Mouse (Mus musculus) megakaryocyte-erythroid progenitor cell, adult 5-6 weeks (primary cell): ENCODE results near the gene Jmjd6. TPM values are rescaled to one million over a fixed set of nuclear protein-coding genes. Genes with fewer than 3 reads are reported as not detected.
A peak's percentile ranks its signal among the peaks of the same experiment; 100 is the strongest.

Source experiments
- ATAC-seq: replicated peaks from 2 replicates; pipeline ENCODE4 v1.8.0; 2016; ENCODE audit warnings: mild to moderate bottlenecking, inconsistent platforms; ENCODE audit not compliant: severe bottlenecking, poor library complexity, low FRiP score, low TSS enrichment
- total RNA-seq, 2 experiments: library from RNA; stranded (forward) in 1 of 2; stranded (reverse) in 1 of 2; fragments of 200-1000, 215-1000 nt in 1 of 2; fragments of >200 nt in 1 of 2; fragmentation: Nextera tagmentation in 1 of 2; gene quantifications; 2 replicates each; pipeline ENCODE4 v1.2.3; 2014 to 2017

Jmjd6 gene
- total RNA-seq (2014; fragmentation: Nextera tagmentation): 50.7 and 56.7 TPM in 2 replicates
- 43.5 and 49.5 TPM in 2 replicates for total RNA-seq (2017)

DNA sequence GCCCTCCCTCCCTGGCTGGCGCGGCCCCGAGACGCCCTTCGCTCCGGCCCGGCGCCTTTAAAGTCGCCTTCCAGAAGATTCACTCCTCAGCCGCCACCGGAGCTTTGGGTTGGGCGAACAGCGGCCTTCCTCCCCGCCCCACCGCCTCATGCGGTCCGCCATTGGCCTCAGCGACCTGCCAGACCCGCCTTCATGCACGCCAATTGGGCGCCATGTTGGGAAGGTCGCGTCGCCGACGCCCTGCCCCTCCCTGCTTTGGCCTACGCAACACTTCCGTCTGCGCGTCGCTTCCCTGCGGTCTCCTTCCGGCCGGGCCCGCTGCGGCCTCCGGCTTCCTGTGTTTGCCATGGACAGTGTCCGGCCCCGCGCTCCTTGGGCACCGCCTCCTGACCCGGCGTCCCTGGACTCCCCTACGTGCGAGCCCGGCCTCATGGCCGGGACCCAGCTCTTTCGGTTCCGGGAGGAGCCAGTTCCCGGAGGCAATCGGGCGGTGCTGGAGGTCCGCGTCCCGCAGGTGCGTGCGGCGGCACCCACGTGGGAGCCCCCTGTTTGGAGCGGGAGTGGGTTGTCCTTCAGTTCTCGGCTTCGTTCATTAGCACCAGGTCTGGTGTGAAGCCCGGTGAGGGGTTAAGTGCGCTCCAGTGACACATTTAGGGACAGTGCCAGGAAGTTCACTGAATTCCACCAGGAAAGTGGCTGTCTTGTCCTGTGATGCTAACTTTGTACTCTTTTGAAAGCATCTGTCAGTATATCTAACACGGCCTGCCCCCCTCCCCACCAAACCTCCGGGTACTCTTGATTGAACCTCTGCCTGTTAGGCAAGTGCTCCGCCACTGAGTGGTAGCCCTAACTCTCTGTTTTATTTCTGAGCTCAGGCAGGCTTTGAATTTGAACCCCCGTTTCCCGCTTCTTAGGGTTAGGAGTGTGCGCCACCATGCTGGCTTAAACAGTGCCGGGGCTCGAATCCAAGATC, at the start of gene Jmjd6, which contains the start of gene Mettl23:
Jmjd6 (minus strand) TSS at position 189 of the 973 bp plus-strand sequence.
Mettl23 (plus strand) TSS at position 18 of the 973 bp plus-strand sequence.
- peak; percentile 85 for ATAC-seq

DNA sequence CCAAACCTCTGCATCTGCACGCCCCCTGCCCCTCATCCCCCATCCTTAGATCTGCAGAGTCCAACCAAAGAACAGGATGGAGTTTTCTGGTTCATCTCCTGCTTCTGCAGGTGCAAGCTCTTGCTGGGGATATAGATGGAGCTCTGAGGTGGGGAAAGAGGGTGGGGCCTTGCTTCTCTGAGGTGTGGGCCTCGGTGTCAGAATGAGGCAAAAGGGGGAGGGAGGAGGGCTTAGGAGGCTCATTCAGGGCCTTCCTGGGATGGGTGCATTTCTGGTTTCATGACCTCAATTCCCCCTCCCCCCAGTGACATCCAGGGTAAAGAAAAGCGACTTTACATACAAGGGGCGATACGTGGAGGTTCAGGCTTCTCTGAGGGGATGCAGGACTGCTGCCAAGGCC, 43.9 kb upstream of the Jmjd6 start:
- ATAC-seq: no peak

DNA sequence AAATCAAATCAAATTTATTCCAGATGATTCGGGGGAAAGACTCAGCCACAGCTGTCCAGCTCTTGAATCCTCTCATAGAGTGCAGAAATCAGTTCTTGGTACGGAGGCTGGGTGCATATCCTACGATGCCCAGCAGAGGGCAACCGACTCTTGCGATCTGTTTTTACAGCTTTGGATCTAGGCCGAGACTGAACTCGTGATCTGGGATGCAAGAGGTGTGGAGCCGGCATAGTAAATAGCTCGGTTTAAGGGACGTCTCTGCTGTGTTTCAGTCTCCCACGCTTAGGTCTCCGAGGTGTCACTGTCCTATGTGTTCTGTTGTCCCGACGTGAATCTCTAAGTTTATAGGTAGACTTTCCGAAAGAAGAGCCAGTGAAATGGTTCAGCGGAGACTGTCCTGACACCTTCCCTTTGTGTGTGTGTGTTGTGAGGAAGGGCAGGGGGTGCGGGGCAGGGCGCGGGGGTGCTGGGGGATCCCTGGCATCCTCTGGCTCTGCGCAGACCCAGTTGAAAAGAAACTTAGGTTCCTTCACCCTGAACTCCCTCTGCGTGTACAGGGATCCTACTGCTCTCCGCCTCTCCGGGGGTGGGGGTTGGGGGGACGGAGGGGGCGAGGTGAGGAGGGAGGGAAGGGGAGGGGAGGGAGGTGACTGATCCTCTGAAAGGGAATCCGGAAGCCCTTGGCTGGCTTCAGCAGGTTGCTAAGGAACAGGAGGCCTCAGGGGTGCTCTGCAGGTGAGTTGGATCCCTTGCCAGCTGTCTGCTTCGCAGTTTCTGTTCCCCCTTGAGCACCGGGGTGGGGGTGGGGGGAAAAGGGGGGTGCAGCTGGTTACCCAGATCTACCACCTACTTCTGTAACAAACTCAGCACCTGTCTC, 42.3 kb upstream of the Jmjd6 start:
- peak; percentile 87 for ATAC-seq

DNA sequence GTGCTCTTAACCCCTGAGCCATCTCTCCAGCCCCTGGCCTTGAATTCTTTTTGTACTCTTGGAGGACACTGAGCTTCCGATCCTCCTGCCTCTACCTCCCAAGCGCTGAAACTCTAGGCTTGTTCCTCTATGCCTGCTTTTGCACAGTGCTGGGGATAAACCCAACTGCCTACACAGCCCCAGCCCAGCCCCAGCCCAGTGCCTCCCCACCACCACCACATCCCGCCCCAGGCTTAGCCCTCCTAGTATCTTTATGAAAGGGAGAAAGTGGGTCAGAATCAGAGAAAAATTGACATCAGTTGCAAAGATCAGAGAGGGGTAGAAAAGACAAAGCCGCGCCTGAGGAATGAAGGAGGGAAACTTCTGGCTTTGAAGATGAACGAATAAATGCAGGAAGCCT, 40.8 kb upstream of the Jmjd6 start:
- no peak for ATAC-seq

- ATAC-seq: no peak
These were observed 39.2 kb upstream of the Jmjd6 start for GRCm38 (mm10) chr11:116882446-116882845.

GRCm38 (mm10) chr11:116881440-116881839, 38.2 kb upstream of the Jmjd6 start:
- ATAC-seq: no peak

- no peak for ATAC-seq
These were observed 37.6 kb upstream of the Jmjd6 start for GRCm38 (mm10) chr11:116880839-116881238.

GRCm38 (mm10) chr11:116878454-116878853, 35.2 kb upstream of the Jmjd6 start:
- ATAC-seq: no peak

GRCm38 (mm10) chr11:116873987-116874386, 30.7 kb upstream of the Jmjd6 start:
- no peak for ATAC-seq

DNA sequence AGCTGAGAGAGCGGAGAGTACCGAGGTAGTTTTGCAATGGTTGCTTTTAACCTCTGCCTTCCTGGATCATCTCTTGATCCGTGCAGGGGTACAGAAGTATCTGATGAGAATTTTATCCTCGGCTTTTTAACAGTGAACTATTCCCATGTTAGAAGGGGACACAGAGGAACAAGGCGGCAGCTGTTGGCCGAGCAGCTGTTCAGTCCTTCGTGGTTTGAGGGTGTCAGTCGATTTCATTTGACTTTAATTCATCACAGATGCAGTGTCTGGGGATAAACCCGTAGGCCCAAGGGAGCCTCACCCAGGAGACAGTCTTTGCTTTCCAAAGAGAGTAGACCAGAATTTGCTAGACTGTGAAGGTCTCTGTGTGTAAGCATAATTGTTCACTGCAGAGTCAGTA, 28.3 kb upstream of the Jmjd6 start:
- ATAC-seq: no peak

DNA sequence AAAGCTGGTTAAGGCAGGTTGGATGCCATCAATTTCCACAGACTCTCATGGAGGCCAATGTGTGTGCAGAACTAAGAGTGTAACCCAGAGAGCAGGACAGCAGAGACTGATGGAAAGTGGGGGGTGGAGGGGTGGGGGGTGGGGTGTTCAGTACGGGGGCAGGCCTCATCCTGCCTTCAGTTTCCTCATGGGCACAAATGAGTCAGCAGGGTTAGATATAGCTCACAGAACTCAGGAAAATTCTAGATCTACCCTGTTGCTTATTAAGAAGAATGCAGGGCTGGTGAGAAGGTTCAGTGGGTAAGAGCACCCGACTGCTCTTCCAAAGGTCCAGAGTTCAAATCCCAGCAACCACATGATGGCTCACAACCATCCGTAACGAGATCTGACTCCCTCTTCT, 26.4 kb upstream of the Jmjd6 start:
- no peak for ATAC-seq

- ATAC-seq: no peak
These were observed 26.0 kb upstream of the Jmjd6 start for GRCm38 (mm10) chr11:116869223-116869622.

- ATAC-seq: no peak
These were observed 24.9 kb upstream of the Jmjd6 start for GRCm38 (mm10) chr11:116868129-116868528.

DNA sequence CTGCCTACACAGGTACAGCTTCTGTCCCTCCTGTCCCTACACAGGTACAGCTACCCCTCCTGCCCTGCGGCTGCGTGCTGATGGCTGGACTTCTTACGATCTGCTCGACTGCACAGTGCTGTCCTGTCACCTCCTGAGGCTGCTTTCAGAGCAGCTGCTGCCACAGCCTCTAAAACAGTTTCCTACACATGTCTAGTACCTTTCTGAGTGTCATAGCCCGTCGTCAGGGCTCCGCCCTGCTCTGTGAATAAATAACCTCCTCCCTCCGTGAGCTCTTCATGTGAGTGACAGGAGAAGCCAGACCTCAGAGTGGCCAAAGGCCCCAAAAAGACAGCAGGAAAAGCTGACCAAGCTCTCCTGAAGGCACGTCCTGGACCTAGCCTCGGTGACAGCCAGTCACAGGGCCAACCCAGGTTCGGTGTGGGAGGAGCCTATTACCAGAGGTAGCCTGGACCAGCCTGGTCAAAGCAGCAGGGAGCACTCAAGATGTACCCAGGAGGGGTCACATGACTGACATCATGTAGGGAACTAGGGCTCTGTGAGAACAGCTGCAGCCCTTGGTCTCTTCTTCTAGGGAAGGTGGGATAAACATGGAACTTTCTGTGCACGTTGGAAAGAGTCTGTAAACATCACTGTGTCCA, 22.8 kb upstream of the Jmjd6 start:
- ATAC-seq: no peak

GRCm38 (mm10) chr11:116864444-116864843, 21.2 kb upstream of the Jmjd6 start:
- no peak for ATAC-seq

- ATAC-seq: no peak
These were observed 14.1 kb upstream of the Jmjd6 start for GRCm38 (mm10) chr11:116857183-116857850.

GRCm38 (mm10) chr11:116854279-116854678, 11.0 kb upstream of the Jmjd6 start:
- ATAC-seq: no peak

DNA sequence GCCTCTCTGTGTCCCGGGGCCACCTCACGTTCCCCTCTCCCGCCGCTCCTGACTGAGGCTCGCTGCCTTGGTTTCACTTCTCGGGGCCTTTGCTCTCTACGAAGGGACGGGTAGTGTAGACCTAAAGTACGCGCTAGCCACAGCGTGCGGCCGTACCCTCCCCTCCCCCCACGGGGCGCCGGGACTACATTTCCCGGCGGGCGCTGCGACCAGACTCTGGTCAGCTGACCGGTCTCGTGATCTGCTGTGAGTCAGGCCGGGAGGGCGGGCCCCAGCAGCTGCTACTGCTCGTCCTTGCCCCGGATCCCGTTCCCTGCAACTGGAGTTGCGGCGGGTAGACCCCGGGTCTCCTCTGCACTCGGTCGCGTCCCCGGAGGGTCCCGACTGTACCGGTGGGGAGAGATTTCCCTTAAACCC, 10.3 kb upstream of the Jmjd6 start:
- peak; percentile 81 for ATAC-seq

DNA sequence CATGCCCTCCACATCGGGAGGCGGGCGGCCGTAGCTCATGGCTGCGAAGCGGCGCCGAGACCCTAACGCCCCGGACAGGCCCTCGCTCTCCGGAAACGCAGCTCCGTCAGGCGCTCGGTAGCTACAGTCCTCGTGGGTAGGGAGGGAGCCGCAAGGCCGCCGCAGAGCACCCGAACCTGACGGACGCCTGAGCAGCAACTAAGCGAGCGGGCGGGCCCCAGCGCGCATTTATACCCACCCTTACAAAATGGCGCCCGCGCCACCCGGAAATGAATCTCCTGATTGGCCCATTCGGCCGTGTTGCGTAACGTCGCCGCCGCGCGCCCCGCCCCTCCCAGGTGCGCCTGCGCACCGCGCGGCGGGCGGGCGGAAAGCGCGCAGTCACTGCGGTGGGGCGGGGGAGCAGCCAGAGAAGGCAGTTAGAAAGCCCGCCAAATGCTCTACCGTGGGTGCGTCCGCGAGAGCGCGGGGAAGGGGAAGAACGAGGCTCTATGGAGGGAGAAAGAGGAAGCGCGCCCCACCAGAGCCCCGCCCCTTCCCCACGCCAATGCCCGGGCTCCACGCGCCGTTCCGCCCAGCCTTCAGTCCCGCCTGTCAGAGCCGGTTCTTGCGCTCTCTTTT, 9.8 kb upstream of the Jmjd6 start, which contains the start of gene Srsf2:
Srsf2 (minus strand) TSS at position 204 of the 621 bp plus-strand sequence.
- ATAC-seq: peak; percentile 81
